Mouse (Mus musculus) embryonic facial prominence, embryonic 13.5 days (tissue): ENCODE measurements around the gene Wdr72. TPM values are rescaled to one million over a fixed set of nuclear protein-coding genes. Genes with fewer than 3 reads are reported as not detected.

ENCODE experiments used
- ATAC-seq: fragments of 200-750 bp; cut with Nextera tagmentation; 2 replicates; pipeline ENCODE4 v1.8.0; 2017; ENCODE audit warnings: low read depth; ENCODE audit not compliant: insufficient number of reproducible peaks, insufficient read depth, low FRiP score, low TSS enrichment
- H3K27ac ChIP-seq: fragments of 300-500 bp; sonication (generic); 2 replicates; pipeline ENCODE4 v1.5.1; 2015; ENCODE audit warnings: moderate library complexity, mild to moderate bottlenecking, inconsistent platforms
- H3K27me3 ChIP-seq: fragments of 300-500 bp; sonication (generic); 2 replicates; pipeline ENCODE4 v1.6.1; 2015; ENCODE audit warnings: mild to moderate bottlenecking, inconsistent platforms
- H3K36me3 ChIP-seq: fragments of 300-500 bp; sonication (generic); 2 replicates; pipeline ENCODE4 v1.6.1; 2015; ENCODE audit warnings: mild to moderate bottlenecking, inconsistent platforms
- H3K4me1 ChIP-seq: fragments of 300-500 bp; sonication (generic); 2 replicates; pipeline ENCODE4 v1.6.1; 2015; ENCODE audit warnings: inconsistent platforms
- H3K4me2 ChIP-seq: fragments of 300-500 bp; sonication (generic); 2 replicates; pipeline ENCODE4 v1.6.1; 2015; ENCODE audit warnings: moderate library complexity, mild to moderate bottlenecking, inconsistent platforms
- H3K4me3 ChIP-seq: fragments of 300-500 bp; sonication (generic); 2 replicates; pipeline ENCODE4 v1.5.1; 2015; ENCODE audit warnings: mild to moderate bottlenecking, inconsistent platforms
- H3K9ac ChIP-seq: fragments of 300-500 bp; sonication (generic); 2 replicates; pipeline ENCODE4 v1.6.1; 2015; ENCODE audit warnings: mild to moderate bottlenecking, inconsistent platforms
- H3K9me3 ChIP-seq: fragments of 300-500 bp; sonication (generic); 2 replicates; pipeline ENCODE4 v1.6.1; 2016; ENCODE audit warnings: inconsistent platforms
- WGBS: fragments of 180-500 bp; shearing (Covaris S2); methylation state at CpG from one replicate; pipeline ENCODE4 v1.1.7; 2015; ENCODE audit warnings: mixed read lengths; 5-methylcytosine and 5-hydroxymethylcytosine counted together
- polyA plus RNA-seq: library from polyadenylated mRNA; unstranded; fragments of >200 nt; fragmentation: Nextera tagmentation; extraction: Ambion mirVana; gene quantifications from 2 replicates; pipeline ENCODE4 v1.2.1, GENCODE M21; 2015

The Wdr72 gene
- polyA plus RNA-seq, 1 experiment from 2014 or later = 0.21 TPM

- no peaks in the 10 kb centered on the region for H3K27me3 ChIP-seq
- H3K4me3 ChIP-seq = no peak overlapping the region
Measured at GRCm38 (mm10) chr9:74328821-74329220, 218.7 kb downstream of the Wdr72 start.

DNA sequence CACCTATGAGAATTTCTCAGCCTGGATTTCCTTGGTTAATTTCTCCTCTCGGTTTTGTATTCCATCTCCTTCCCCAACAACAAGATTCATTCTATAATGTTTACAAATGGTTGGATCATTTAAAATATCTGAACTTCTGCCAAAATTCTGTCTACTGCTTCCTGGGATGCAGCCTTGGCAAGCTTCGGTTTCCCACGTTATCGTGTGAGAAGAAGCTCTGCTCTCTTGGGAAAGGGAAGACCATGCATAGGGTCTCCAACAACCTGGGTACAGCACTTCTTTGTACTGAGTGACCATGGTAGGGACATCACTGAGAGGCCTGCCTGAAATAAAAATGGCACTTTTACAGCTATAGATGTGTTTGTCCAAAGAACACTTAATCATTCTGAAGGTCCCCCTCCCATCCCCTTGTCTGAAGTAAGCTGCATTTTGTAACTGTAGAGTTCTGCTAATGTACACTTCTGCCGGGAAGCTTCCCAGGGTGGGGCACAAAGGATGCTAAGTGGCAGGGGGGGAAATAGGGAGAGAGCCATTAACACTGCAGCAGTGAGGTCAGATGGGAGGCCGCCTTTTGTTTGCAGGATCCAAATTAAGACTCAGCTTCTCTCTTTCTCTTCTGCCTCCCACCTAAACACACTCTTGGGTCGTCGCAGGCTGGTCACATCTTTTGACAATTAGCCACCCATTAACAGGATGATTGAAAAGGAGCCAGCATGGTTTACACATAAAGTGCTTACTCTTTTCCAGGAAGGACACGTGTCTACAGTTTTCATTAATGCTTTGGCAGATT lies 220.7 kb downstream of the Wdr72 start:
- Histone ChIP-seq H3K9me3 (no peaks in the 10 kb centered on the region), H3K4me1 (0 out of 2 replicates have a peak, but pooled peaks cover 4% of the 10 kb centered on the region), H3K9ac (no peak overlapping the region), H3K27ac (no peak overlapping the region), H3K4me2 (no peak overlapping the region), H3K4me3 (no peak overlapping the region), H3K27me3 (no peaks in the 10 kb centered on the region), H3K36me3 (no peaks in the 10 kb centered on the region)
- WGBS = 48% methylated on average over 9 of the region's 9 CpGs
- no peak for ATAC-seq

More at GRCm38 (mm10) chr9:74328821-74329220, 218.7 kb downstream of the Wdr72 start:
- 0 out of 2 replicates have a peak, but pooled peaks cover 4% of the 10 kb centered on the region for H3K4me1 ChIP-seq
- WGBS = 71% methylated on average over 5 of the region's 5 CpGs
- ATAC-seq = no peak
- H3K27ac ChIP-seq = no peak overlapping the region
- no peak overlapping the region for H3K9ac ChIP-seq
- H3K9me3 ChIP-seq = no peaks in the 10 kb centered on the region
- H3K36me3 ChIP-seq = no peaks in the 10 kb centered on the region
- H3K4me2 ChIP-seq = no peak overlapping the region

DNA sequence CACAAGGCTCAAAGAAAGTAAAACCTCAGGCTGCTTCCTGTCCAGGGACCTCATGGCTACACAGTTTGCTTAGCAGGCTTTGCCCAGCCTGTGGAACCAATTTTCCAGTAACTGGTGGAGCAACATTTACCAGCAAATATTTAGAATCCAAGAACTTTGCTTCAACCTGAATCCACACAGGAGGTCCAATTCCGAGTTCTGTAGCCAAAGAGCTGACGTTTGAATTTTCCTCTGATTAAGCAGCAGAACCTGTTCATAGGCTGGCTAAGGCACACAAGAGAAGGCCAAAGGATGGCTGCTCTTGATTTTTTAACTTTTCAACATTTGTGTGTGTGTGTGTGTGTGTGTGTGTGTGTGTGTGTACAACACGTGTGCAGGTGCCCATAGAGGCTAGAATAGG lies 222.2 kb downstream of the Wdr72 start:
- 76% methylated on average over 3 of the region's 3 CpGs for WGBS
- no peaks in the 10 kb centered on the region for H3K9me3 ChIP-seq
- no peak for ATAC-seq

More for the DNA sequence above, 222.2 kb downstream of the Wdr72 start:
- Histone ChIP-seq H3K27me3 (no peaks in the 10 kb centered on the region), H3K4me1 (0 out of 2 replicates have a peak, but pooled peaks cover 4% of the 10 kb centered on the region), H3K4me2 (no peak overlapping the region), H3K27ac (no peak overlapping the region), H3K4me3 (no peak overlapping the region), H3K9ac (no peak overlapping the region), H3K36me3 (no peaks in the 10 kb centered on the region)

Other genes starting within 250 kb of the Wdr72 start
- gene Unc13c, start 141.4 kb upstream of the Wdr72 start, polyA plus RNA-seq = 0.65 and 0.69 TPM in 2 replicates